Mouse (Mus musculus) limb, embryonic 13.5 days (tissue): ENCODE data around the gene Bola2. TPM values are rescaled to one million over a fixed set of nuclear protein-coding genes. Genes with fewer than 3 reads are reported as not detected.
A peak's percentile ranks its signal among the peaks of the same experiment; 100 is the strongest.

Experiments
- ATAC-seq: fragments of 200-750 bp; cut with Nextera tagmentation; 2 replicates; pipeline ENCODE4 v1.8.0; 2017; ENCODE audit warnings: low read depth, moderate number of reproducible peaks, moderate TSS enrichment; ENCODE audit not compliant: low FRiP score
- H3K27ac ChIP-seq: fragments of 300-500 bp; sonication (generic); 2 replicates; pipeline ENCODE4 v1.5.1; 2015; ENCODE audit warnings: inconsistent platforms, mild to moderate bottlenecking, moderate library complexity
- H3K27me3 ChIP-seq: fragments of 300-500 bp; sonication (generic); 2 replicates; pipeline ENCODE4 v1.6.1; 2015; ENCODE audit warnings: mild to moderate bottlenecking, inconsistent platforms
- H3K36me3 ChIP-seq: fragments of 300-500 bp; sonication (generic); 2 replicates; pipeline ENCODE4 v1.6.1; 2015; ENCODE audit warnings: inconsistent platforms, mild to moderate bottlenecking, moderate library complexity
- H3K4me1 ChIP-seq: fragments of 300-500 bp; sonication (generic); 2 replicates; pipeline ENCODE4 v1.6.1; 2015; ENCODE audit warnings: inconsistent platforms
- H3K4me2 ChIP-seq: fragments of 300-500 bp; sonication (generic); replicated peaks from 2 replicates; pipeline ENCODE4 v1.6.1; 2015; ENCODE audit warnings: inconsistent platforms, mild to moderate bottlenecking, moderate library complexity
- H3K4me3 ChIP-seq: fragments of 300-500 bp; sonication (generic); 2 replicates; pipeline ENCODE4 v1.5.1; 2015; ENCODE audit warnings: moderate library complexity, mild to moderate bottlenecking, inconsistent platforms
- H3K9ac ChIP-seq: fragments of 300-500 bp; sonication (generic); 2 replicates; pipeline ENCODE4 v1.6.1; 2015; ENCODE audit warnings: mild to moderate bottlenecking, inconsistent platforms
- H3K9me3 ChIP-seq: fragments of 300-500 bp; sonication (generic); 2 replicates; pipeline ENCODE4 v1.6.1; 2016; ENCODE audit warnings: inconsistent platforms
- WGBS: fragments of 180-500 bp; shearing (Covaris S2); methylation state at CpG from one replicate; pipeline ENCODE4 v1.1.7; 2015; 5-methylcytosine and 5-hydroxymethylcytosine counted together
- polyA plus RNA-seq: library from polyadenylated mRNA; unstranded; fragments of >200 nt; fragmentation: Nextera tagmentation; extraction: Ambion mirVana; gene quantifications from 2 replicates; pipeline ENCODE4 v1.2.1, GENCODE M21; 2015

The Bola2 gene
- polyA plus RNA-seq, 1 experiment from 2014 or later, result 134 TPM

DNA sequence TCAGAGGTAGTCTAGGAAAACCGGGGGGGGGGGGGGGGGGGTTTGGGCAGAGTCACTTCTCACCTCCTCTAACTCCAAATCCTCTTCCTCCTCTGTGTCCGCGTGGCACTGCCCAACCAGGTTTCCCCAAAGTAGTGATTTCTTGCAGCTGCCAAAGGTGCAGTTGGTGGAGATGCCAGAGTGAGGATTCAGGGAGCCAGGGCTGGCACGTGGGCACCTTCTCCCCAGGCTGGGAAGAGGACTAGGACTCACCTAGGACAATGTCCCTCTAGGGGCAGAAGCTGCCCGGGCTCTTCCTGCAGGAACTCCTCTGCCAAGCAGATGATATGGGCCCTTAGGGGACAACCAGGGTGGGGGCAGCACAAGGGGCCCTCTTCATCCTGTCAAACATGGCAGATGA lies 3.5 kb upstream of the Bola2 start:
- peaks cover 36% of the 10 kb centered on the region for H3K36me3 ChIP-seq
- H3K27me3 ChIP-seq, result no peaks in the 10 kb centered on the region
- H3K9ac ChIP-seq, result no peak overlapping the region
- H3K4me3 ChIP-seq, result no peak overlapping the region
- no peak overlapping the region for H3K27ac ChIP-seq
- no peak for ATAC-seq
- 97% methylated on average over 4 of the region's 5 CpGs for WGBS
- no peak overlapping the region for H3K4me2 ChIP-seq
- peaks cover 18% of the 10 kb centered on the region for H3K4me1 ChIP-seq
- H3K9me3 ChIP-seq, result no peaks in the 10 kb centered on the region

DNA sequence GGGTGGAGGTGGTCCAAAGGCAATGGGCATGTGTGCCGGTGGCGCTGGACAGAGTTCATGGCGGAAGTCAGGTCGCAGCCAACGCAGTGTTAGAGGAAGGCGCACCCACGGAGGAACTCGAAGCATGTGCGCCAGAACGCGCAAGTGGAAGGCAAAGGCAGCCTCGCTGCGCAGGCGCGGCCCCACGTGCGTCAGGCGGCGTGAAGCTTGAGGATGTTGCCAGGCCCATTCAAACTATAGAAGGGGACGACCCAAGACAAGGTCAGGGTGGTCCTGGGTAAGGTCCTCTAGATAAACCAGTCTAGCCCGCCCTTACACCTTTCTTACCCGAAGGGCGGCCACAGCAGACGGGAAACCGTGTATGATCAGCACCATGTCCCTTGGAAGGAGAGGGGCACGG lies 2.8 kb upstream of the Bola2 start:
- Histone ChIP-seq H3K4me2 (no peak overlapping the region), H3K4me3 (no peak overlapping the region), H3K4me1 (peaks cover 26% of the 10 kb centered on the region), H3K27ac (no peak overlapping the region), H3K9ac (no peak overlapping the region), H3K9me3 (no peaks in the 10 kb centered on the region), H3K36me3 (peaks cover 36% of the 10 kb centered on the region), H3K27me3 (no peaks in the 10 kb centered on the region)
- no peak for ATAC-seq
- WGBS, result 92% methylated on average over 26 of the region's 26 CpGs

DNA sequence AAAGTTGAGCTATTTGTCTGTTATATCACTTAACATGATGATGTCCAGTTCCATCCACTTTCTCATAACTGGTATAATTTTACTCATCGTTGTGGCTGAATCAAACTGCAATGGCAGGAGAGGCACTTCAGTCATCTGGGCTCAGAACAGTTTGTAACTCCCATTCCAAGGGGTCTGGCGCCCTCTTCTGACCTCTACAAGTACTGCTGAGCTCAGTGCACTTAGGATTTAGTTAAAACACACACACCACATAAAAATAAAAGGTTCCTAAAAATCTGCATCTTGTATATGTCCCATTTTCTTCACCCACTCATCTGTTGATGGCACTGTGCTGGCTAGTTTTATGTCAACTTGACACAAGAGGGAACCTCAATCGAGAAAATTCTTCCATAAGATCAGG lies 1.9 kb upstream of the Bola2 start:
- 39% methylated on average over 3 of the region's 3 CpGs for WGBS
- Histone ChIP-seq H3K9ac (no peak overlapping the region), H3K4me3 (no peak overlapping the region), H3K9me3 (no peaks in the 10 kb centered on the region), H3K27me3 (no peaks in the 10 kb centered on the region), H3K4me1 (peaks cover 26% of the 10 kb centered on the region), H3K36me3 (peaks cover 39% of the 10 kb centered on the region), H3K4me2 (0 out of 2 replicates have a peak overlapping the region, but pooled peaks have one; percentile 28), H3K27ac (no peak overlapping the region)
- ATAC-seq, result no peak

DNA sequence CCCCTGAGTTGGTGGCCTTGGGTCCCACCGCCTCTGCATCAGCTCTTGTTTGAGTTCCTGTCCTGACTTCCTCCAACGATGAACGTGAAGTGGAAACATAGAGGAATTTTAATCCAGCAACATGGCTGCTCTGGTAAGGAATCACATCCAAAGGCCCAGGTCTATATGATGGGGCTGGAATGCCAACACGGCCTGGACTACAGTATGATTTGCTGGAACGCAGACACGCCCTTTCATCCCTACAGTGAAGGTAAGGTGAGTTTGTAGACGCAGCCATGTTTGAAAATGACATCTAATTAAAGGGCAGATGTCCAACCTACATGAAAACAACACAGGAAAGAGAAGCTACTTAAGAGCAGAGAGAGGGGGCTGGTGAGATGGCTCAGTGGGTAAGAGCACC lies 1.4 kb upstream of the Bola2 start:
- Histone ChIP-seq H3K36me3 (peaks cover 39% of the 10 kb centered on the region), H3K9me3 (no peaks in the 10 kb centered on the region)

DNA sequence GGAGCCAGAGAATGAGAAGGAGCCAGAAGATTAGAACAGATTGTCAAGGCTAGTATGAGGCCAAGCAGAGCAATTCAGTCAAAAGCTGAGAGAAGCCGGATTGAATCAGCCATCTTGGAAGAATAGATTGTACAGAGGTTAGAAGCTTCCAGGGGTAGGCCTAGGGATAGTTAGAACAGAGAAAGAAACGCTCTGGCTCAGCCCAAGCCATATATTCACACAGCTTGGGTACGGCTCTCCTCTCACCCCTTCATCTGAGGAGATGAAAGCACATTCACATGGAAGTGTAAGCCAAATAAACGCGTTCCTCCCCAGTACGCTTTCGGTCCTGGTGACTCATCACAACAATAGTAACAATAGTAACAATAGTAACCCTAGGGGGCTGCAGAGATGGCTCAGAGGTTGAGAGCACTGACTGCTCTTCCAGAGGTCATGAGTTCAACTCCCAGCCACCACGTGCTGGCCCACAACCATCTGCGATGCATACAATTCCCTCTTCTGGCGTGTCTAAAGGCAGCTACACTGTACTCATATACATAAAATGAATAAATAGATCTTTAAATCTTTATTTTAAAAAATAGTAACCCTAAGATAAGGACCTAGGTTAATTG lies 655 bp upstream of the Bola2 start:
- no peak for ATAC-seq
- peak overlapping the region; percentile 90 for H3K9ac ChIP-seq
- peak overlapping the region; percentile 84 for H3K4me3 ChIP-seq
- H3K4me1 ChIP-seq, result peaks cover 26% of the 10 kb centered on the region
- peaks cover 33% of the 10 kb centered on the region for H3K36me3 ChIP-seq
- H3K27me3 ChIP-seq, result no peaks in the 10 kb centered on the region
- no peaks in the 10 kb centered on the region for H3K9me3 ChIP-seq
- 49% methylated on average over 10 of the region's 10 CpGs for WGBS
- peak overlapping the region; percentile 96 for H3K4me2 ChIP-seq
- H3K27ac ChIP-seq, result no peak overlapping the region; the same call in 1 of the 2 replicates

More for the DNA sequence above, 1.4 kb upstream of the Bola2 start:
- WGBS, result 87% methylated on average over 7 of the region's 7 CpGs
- no peak overlapping the region for H3K9ac ChIP-seq
- no peaks in the 10 kb centered on the region for H3K27me3 ChIP-seq
- no peak overlapping the region for H3K27ac ChIP-seq
- H3K4me2 ChIP-seq, result peak overlapping the region; percentile 28; the same call in 1 of the 2 replicates
- ATAC-seq, result no peak
- H3K4me1 ChIP-seq, result peaks cover 26% of the 10 kb centered on the region
- no peak overlapping the region for H3K4me3 ChIP-seq

DNA sequence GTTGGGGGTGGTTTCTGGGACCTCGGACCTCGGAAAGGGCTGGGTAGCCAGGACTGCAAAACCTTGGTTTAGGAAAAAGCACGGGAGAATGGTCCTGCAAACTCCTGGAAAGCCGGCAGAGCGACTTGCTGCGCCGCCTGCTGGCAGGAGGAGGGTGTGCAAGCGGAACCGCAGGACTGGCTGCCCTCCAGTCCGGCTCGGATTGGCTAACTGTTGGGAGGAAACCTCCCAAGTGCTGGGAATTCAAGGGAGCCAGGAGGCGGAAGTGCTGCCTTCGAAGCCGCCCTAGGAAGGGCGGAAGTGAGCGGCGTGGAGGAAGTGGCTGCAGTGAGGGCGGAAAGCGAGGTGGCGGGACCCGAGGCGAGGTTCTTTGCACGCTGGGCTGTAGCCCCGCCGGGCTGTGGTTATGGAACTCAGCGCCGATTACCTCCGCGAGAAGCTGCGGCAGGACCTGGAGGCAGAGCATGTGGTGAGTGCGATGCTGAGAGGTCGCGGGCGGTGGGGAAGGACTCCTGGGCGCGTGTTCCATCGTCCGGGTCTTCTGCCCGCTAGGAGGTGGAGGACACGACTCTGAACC lies 518 bp downstream of the Bola2 start, which contains the start of gene Slx1b:
TSS of gene Slx1b (minus strand) at position 154 of the 577 bp plus-strand sequence.
- ATAC-seq, result peak; percentile 97
- H3K27me3 ChIP-seq, result no peaks in the 10 kb centered on the region
- H3K4me2 ChIP-seq, result peak within 1 kb of the TSS; percentile 96
- WGBS, result 0% methylated on average over 40 of the region's 40 CpGs
- H3K27ac ChIP-seq, result peak within 1 kb of the TSS; percentile 95
- peak within 1 kb of the TSS; percentile 90 for H3K9ac ChIP-seq
- peaks cover 26% of the 10 kb centered on the region for H3K4me1 ChIP-seq
- peak within 1 kb of the TSS; percentile 84 for H3K4me3 ChIP-seq
- H3K9me3 ChIP-seq, result no peaks in the 10 kb centered on the region
- peaks cover 24% of the 10 kb centered on the region for H3K36me3 ChIP-seq

DNA sequence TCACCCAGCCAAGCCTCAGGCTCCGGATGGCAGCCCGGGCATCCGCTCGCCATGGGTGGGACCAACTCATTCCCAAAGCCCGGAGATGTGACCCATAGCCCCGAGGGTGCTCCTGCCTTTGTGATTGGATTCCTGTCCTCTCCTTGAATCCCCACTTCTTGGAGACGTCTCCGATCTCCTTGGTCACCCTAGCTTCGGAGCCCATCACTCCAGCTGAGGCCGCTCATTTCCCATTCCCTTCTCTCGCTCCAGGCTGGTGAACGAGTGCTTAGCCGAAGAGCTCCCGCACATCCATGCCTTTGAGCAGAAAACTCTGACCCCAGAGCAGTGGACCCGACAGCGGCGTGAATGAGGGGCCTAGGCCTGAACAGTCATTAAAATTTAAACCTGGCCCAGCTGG lies 1.1 kb downstream of the Bola2 start:
- Histone ChIP-seq H3K27ac (peak overlapping the region; percentile 61; the same call in 1 of the 2 replicates), H3K4me2 (peak overlapping the region; percentile 96), H3K4me1 (peaks cover 28% of the 10 kb centered on the region), H3K9me3 (no peaks in the 10 kb centered on the region), H3K36me3 (peaks cover 18% of the 10 kb centered on the region), H3K9ac (peak overlapping the region; percentile 87), H3K4me3 (peak overlapping the region; percentile 84), H3K27me3 (no peaks in the 10 kb centered on the region)
- 2% methylated on average over 17 of the region's 17 CpGs for WGBS
- ATAC-seq, result no peak; the same call in 1 of the 2 replicates

DNA sequence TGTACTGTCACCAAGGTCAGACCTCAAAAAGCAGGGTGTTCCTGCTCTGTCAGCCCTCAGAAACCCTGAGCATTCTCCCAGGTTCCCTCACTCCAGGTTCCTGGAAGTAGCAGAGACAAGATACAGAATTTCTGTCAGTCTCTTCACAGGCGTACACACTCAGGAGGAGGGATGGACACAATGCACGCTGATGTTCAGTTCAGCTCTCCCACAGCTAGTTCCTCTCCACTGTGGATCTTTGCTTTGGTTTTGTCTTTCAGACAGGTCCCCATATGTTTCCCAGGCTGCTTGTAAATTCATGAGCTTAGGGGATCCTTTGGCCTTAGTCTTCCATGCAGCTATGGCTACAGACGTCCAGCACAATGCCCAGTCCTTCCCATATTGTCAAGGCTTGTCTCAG lies 1.7 kb downstream of the Bola2 start:
- H3K9me3 ChIP-seq, result no peaks in the 10 kb centered on the region
- H3K27ac ChIP-seq, result no peak overlapping the region
- no peaks in the 10 kb centered on the region for H3K27me3 ChIP-seq
- peaks cover 31% of the 10 kb centered on the region for H3K4me1 ChIP-seq
- H3K9ac ChIP-seq, result peak overlapping the region; percentile 87
- peaks cover 13% of the 10 kb centered on the region for H3K36me3 ChIP-seq
- H3K4me3 ChIP-seq, result peak overlapping the region; percentile 84
- no peak for ATAC-seq
- peak overlapping the region; percentile 96 for H3K4me2 ChIP-seq
- 73% methylated on average over 3 of the region's 3 CpGs for WGBS

DNA sequence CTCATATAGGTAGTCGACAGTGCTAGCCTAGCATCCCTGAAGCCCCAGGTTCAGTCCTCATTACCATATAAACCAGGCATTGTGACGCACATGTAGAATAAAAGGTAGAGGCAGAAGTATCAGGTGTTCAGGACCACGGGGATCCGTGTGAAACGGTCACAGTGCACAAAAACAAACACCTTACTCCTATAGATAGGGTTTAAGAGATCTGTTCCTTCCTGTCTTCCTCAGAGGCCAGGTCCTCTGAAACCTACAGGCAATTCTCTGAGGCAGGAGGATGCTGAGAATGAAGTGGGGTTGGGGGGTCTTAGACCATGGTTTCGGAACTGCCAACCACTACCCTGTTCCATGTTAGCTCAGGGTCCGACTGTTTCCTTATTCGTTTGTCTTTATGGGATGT lies 2.6 kb downstream of the Bola2 start:
- peaks cover 8% of the 10 kb centered on the region for H3K27me3 ChIP-seq
- H3K9me3 ChIP-seq, result no peaks in the 10 kb centered on the region
- H3K4me2 ChIP-seq, result no peak overlapping the region
- peaks cover 31% of the 10 kb centered on the region for H3K4me1 ChIP-seq
- 93% methylated on average over 8 of the region's 8 CpGs for WGBS
- H3K36me3 ChIP-seq, result peaks cover 3% of the 10 kb centered on the region; the same call in 1 of the 2 replicates
- no peak overlapping the region for H3K27ac ChIP-seq
- H3K9ac ChIP-seq, result no peak overlapping the region
- no peak for ATAC-seq
- H3K4me3 ChIP-seq, result no peak overlapping the region

DNA sequence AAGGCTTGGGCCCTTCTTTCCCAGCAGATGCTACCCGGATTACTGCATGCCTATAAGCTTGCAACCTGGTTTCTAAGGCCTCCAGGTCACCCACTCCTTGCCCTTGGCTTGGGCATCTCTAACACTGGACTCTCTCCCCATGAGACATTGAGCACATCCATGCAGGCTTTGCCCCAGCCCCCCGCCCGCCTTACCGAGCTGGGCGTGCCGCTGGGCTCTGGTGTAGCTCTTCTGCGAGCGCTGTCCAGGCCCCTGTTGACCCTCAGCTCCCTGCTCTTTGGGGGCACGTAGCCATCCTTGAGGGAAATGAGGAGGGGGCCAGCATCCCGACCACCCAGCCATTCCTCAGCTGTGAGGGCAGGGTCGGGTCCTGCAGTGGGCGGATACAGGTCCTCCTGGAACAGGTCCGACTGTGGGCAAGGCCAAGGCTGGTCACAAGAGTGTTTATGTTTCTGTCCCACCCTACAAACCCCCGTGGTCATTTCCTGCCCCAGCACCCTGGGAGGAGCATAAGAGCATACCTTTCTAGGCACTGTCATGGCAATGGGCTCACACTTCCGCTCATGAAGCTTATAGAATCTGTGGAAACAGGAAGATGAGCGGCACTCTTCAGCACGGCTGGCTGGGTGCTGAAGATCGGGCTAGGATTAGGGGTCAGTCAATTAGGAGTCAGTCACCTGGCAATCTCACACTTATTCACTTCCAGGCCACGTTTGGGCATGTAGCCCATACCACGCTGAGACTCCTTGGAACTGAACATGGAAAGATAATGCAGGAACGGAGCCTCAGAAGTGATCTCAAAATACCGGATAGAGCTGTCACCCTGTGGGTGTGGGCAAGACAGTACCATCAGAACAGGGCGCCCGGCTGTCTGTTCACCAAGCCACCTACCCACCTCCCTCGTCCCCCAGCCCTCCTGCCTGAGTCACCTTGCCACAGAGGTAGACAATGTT lies 5.1 kb downstream of the Bola2 start:
- no peak for ATAC-seq
- no peak overlapping the region for H3K9ac ChIP-seq
- H3K27me3 ChIP-seq, result peaks cover 28% of the 10 kb centered on the region
- no peak overlapping the region for H3K4me2 ChIP-seq
- WGBS, result 85% methylated on average over 25 of the region's 25 CpGs
- no peak overlapping the region for H3K27ac ChIP-seq
- H3K9me3 ChIP-seq, result no peaks in the 10 kb centered on the region
- peaks cover 36% of the 10 kb centered on the region for H3K4me1 ChIP-seq
- no peak overlapping the region for H3K4me3 ChIP-seq
- H3K36me3 ChIP-seq, result peaks cover 3% of the 10 kb centered on the region; the same call in 1 of the 2 replicates

DNA sequence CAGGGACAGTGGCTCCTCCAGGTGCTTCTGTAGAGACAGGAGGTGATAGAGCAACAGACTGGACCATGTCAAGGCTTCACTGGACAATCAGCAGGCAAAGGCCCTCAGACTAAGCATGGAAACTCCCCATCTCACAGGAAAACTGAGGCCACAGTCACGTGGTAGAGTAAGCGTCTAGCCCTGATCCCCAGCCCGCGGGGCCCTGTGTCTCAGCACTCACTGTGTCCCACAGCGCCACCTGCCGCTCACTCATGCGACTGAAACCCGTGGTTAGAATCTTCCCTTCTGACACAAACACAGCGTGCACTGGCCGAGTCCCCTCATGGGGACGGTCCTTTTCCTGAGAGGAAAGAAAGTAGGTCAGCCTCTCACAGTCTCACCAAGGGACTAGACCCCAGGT lies 5.9 kb downstream of the Bola2 start:
- H3K27ac ChIP-seq, result no peak overlapping the region
- peaks cover 36% of the 10 kb centered on the region for H3K4me1 ChIP-seq
- H3K4me3 ChIP-seq, result peak overlapping the region; percentile 2; the same call in 1 of the 2 replicates
- H3K9me3 ChIP-seq, result no peaks in the 10 kb centered on the region
- peaks cover 3% of the 10 kb centered on the region; the same call in 1 of the 2 replicates for H3K36me3 ChIP-seq
- no peak overlapping the region for H3K9ac ChIP-seq
- peaks cover 35% of the 10 kb centered on the region for H3K27me3 ChIP-seq
- ATAC-seq, result 0 out of 2 replicates have a peak, but pooled peaks have one; percentile 43
- peak overlapping the region; percentile 27; the same call in 1 of the 2 replicates for H3K4me2 ChIP-seq
- under 1% methylated on average over 11 of the region's 11 CpGs for WGBS
